ENCODE assay signal across 22 mouse cellular contexts in the genomic region with DNA sequence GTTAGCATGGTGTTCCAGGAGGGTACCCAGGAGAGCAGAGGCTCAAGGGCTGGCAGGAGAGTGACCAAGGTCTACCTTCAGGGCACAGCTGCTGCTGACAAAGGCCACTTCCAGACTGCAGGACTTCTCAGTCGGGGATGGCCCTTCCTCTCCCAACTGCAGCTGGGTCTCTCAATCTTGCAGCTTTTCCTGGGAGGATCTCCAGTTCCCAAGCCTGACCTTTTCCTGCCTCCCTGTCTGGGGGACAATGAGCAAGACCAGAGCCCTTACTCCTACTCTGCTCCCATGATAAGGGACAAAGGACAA. TPM values are rescaled to one million over a fixed set of nuclear protein-coding genes. Genes with fewer than 3 reads are reported as not detected.
DNase-seq lines count a peak whose midpoint lies in the region; ATAC-seq and TF ChIP-seq lines count a peak whose summit lies in the region.
"Had no signal": no experiment of that assay in that cellular context is flagged by ENCODE, and none has a peak within 500 bp of the region (broad histone marks: within the 10 kb centered on the region; RNA-seq: fewer than 3 reads in every experiment).

No protein-coding gene starts in this region.

- H3K9ac ChIP-seq in heart, embryonic 15.5 days = no peak overlapping the region
- no peak overlapping the region for H3K9ac ChIP-seq in midbrain, embryonic 16.5 days (ENCODE audit: low read depth, low read length)
- no peak overlapping the region for H3K9ac ChIP-seq in kidney, embryonic 16.5 days (replicated peaks; ENCODE audit: low read length)
- H3K9ac ChIP-seq: embryonic facial prominence, embryonic 13.5 days; liver, embryonic 12.5 days had no signal

- H3K4me1 ChIP-seq in heart, embryonic 15.5 days (replicated peaks) = peaks cover 47% of the 10 kb centered on the region
- peaks cover 36% of the 10 kb centered on the region for H3K4me1 ChIP-seq in midbrain, embryonic 10.5 days
- peaks cover 4% of the 10 kb centered on the region; the same call in 1 of the 2 replicates for H3K4me1 ChIP-seq in midbrain, embryonic 16.5 days (ENCODE audit: control insufficient read depth, insufficient read depth, low read length)
- H3K4me1 ChIP-seq in kidney, embryonic 16.5 days (ENCODE audit: insufficient read depth, low read length) = peaks cover 17% of the 10 kb centered on the region

- H3K4me3 ChIP-seq in gastrocnemius, adult 2 months = no peak overlapping the region
- no peak overlapping the region for H3K4me3 ChIP-seq in heart, embryonic 15.5 days
- no peak overlapping the region for H3K4me3 ChIP-seq in midbrain, embryonic 10.5 days
- no peak overlapping the region for H3K4me3 ChIP-seq in midbrain, embryonic 16.5 days (ENCODE audit: low read depth, low read length)
- no peak overlapping the region for H3K4me3 ChIP-seq in kidney, embryonic 16.5 days (ENCODE audit: low read length)
- H3K4me3 ChIP-seq: embryonic facial prominence, embryonic 13.5 days; liver, embryonic 12.5 days had no signal

- no peaks in the 10 kb centered on the region for H3K27me3 ChIP-seq in heart, embryonic 15.5 days
- no peaks in the 10 kb centered on the region for H3K27me3 ChIP-seq in midbrain, embryonic 10.5 days (ENCODE audit: low read depth, poor library complexity, severe bottlenecking)
- no peaks in the 10 kb centered on the region for H3K27me3 ChIP-seq in midbrain, embryonic 16.5 days (ENCODE audit: control insufficient read depth, insufficient read depth, low read depth, low read length)
- no peaks in the 10 kb centered on the region for H3K27me3 ChIP-seq in kidney, embryonic 16.5 days (ENCODE audit: insufficient read depth, low read length)
- H3K27me3 ChIP-seq: embryonic facial prominence, embryonic 13.5 days had no signal

- WGBS in heart, embryonic 15.5 days = 6% methylated on average over 1 of the region's 1 CpGs
- 76% methylated on average over 1 of the region's 1 CpGs for WGBS in midbrain, embryonic 10.5 days
- 62% methylated on average over 1 of the region's 1 CpGs for WGBS in midbrain, embryonic 16.5 days
- 53% methylated on average over 1 of the region's 1 CpGs for WGBS in kidney, embryonic 16.5 days

- no peak for TF ChIP-seq CTCF in gastrocnemius, adult 2 months (IDR thresholded peaks at IDR 0.05)

- no peak overlapping the region for H3K4me2 ChIP-seq in heart, embryonic 15.5 days
- no peak overlapping the region for H3K4me2 ChIP-seq in midbrain, embryonic 16.5 days (ENCODE audit: low read length)
- H3K4me2 ChIP-seq in kidney, embryonic 16.5 days (replicated peaks; ENCODE audit: low read depth, low read length) = no peak overlapping the region
- H3K4me2 ChIP-seq: embryonic facial prominence, embryonic 13.5 days; liver, embryonic 12.5 days; midbrain, embryonic 11.5 days had no signal

- H3K27ac ChIP-seq in gastrocnemius, adult 2 months = peak overlapping the region; percentile 87
- peak overlapping the region; percentile 45 for H3K27ac ChIP-seq in heart, embryonic 15.5 days
- H3K27ac ChIP-seq in midbrain, embryonic 10.5 days (replicated peaks) = peak overlapping the region; percentile 39
- no peak overlapping the region for H3K27ac ChIP-seq in midbrain, embryonic 16.5 days (ENCODE audit: low read length)
- H3K27ac ChIP-seq in kidney, embryonic 16.5 days (ENCODE audit: low read length) = no peak overlapping the region
- H3K27ac ChIP-seq: embryonic facial prominence, embryonic 13.5 days; liver, embryonic 12.5 days had no signal

- intact Hi-C loops in gastrocnemius, adult 2 months (cut with DNase I) = loop anchor here (5.0 kb wide), 1 partner anchor 74 kb away; no protein-coding TSS in a partner anchor
- intact Hi-C loops in gastrocnemius, postnatal 14 days (cut with DNase I; ENCODE audit: low total_unique reads) = no loop called here

- H3K9me3 ChIP-seq in heart, embryonic 15.5 days (replicated peaks) = no peaks in the 10 kb centered on the region
- no peaks in the 10 kb centered on the region for H3K9me3 ChIP-seq in midbrain, embryonic 10.5 days (replicated peaks)
- H3K9me3 ChIP-seq in midbrain, embryonic 16.5 days (replicated peaks; ENCODE audit: control insufficient read depth, low read length, poor library complexity, severe bottlenecking) = no peaks in the 10 kb centered on the region
- H3K9me3 ChIP-seq in kidney, embryonic 16.5 days (ENCODE audit: low read length) = no peaks in the 10 kb centered on the region
- H3K9me3 ChIP-seq: embryonic facial prominence, embryonic 13.5 days; liver, embryonic 12.5 days had no signal

- no peak for DNase-seq in gastrocnemius, adult 2 months
- DNase-seq in gastrocnemius, postnatal 14 days = no peak
- DNase-seq in heart, adult 11 months = no peak
- DNase-seq in midbrain, embryonic 10.5 days (ENCODE audit: low spot score) = no peak
- DNase-seq: adrenal gland, postnatal 10 days; cerebellum, adult 2 months; cerebellum, postnatal 25 days; gastrocnemius, postnatal 25 days; heart, postnatal 4 days; kidney, postnatal 36 days; lung, adult 18-20 months; lung, postnatal 10 days; thymus, adult 18-20 months; thymus, postnatal 4 days had no signal

- H3K36me3 ChIP-seq in heart, embryonic 15.5 days = peaks cover 9% of the 10 kb centered on the region; the same call in 1 of the 2 replicates
- peaks cover 28% of the 10 kb centered on the region for H3K36me3 ChIP-seq in midbrain, embryonic 10.5 days
- no peaks in the 10 kb centered on the region for H3K36me3 ChIP-seq in midbrain, embryonic 16.5 days (ENCODE audit: control insufficient read depth, insufficient read depth, low read length)
- peaks cover 25% of the 10 kb centered on the region for H3K36me3 ChIP-seq in kidney, embryonic 16.5 days (ENCODE audit: insufficient read depth, low read length)
- H3K36me3 ChIP-seq: liver, embryonic 12.5 days had no signal

- ATAC-seq in heart, embryonic 15.5 days (replicated peaks; ENCODE audit: insufficient number of reproducible peaks, insufficient read depth, low FRiP score, low read depth) = no peak
- ATAC-seq in midbrain, embryonic 16.5 days = no peak
- no peak for ATAC-seq in kidney, embryonic 16.5 days (ENCODE audit: low FRiP score, low TSS enrichment)
- ATAC-seq: forebrain, embryonic 14.5 days; intestine, postnatal 0 days; liver, embryonic 12.5 days had no signal

RNA-seq across cellular contexts. Expression of gene Emid1, which starts 41.5 kb away (rescaled TPM):
- total RNA-seq in gastrocnemius, adult 2 months (2021) = 10 to 100 TPM in 1 of 2 experiments, 1 to 10 TPM in 1; 5.4 to 10.9 TPM
- total RNA-seq in gastrocnemius, postnatal 14 days (2021) = 10 to 100 TPM; 11.9 to 15.8 TPM
- 6.5 and 14.6 TPM in 2 replicates for polyA plus RNA-seq in heart, embryonic 15.5 days (2015; fragmentation: Nextera tagmentation; extraction: Ambion mirVana)
- polyA plus RNA-seq in midbrain, embryonic 10.5 days (2016; fragmentation: Nextera tagmentation; extraction: Ambion mirVana) = 21.9 and 28.2 TPM in 2 replicates
- 9.5 and 12.4 TPM in 2 replicates for polyA plus RNA-seq in midbrain, embryonic 16.5 days (2015; fragmentation: Nextera tagmentation; extraction: Ambion mirVana)
- 230 and 247 TPM in 2 replicates for polyA plus RNA-seq in kidney, embryonic 16.5 days (2015; fragmentation: Nextera tagmentation; extraction: Ambion mirVana)

Comparison
In these comparisons a context has a peak if more than half of its experiments do, and no peak if none do; other contexts are left out.
1. H3K27ac ChIP-seq: peak in gastrocnemius, adult 2 months (single experiment), heart, embryonic 15.5 days (single experiment) and midbrain, embryonic 10.5 days (single experiment); none in midbrain, embryonic 16.5 days (single experiment) and kidney, embryonic 16.5 days (single experiment).